Mouse (Mus musculus): ENCODE measurements around the gene Taf5l. TPM values are rescaled to one million over a fixed set of nuclear protein-coding genes. Genes with fewer than 3 reads are reported as not detected.
A peak's percentile ranks its signal among the peaks of the same experiment; 100 is the strongest.
"Not testable (repeated sequence)": the region's sequence is repeated elsewhere in the genome, so short reads cannot be mapped to it uniquely, and the experiment has no call there.

Gene Taf5l
- polyA plus RNA-seq, 1 experiment from 2014 or later, result 41.6 TPM

GRCm38 (mm10) chr8:124039351-124039750 is 18.2 kb upstream of the Taf5l start:
- DNase-seq (ENCODE audit: low spot score), result no peak
- no peak overlapping the region for H3K4me3 ChIP-seq
- H3K27ac ChIP-seq (replicated peaks), result no peak overlapping the region
- peaks cover 95% of the 10 kb centered on the region for H3K36me3 ChIP-seq
- no peaks in the 10 kb centered on the region for H3K9me3 ChIP-seq (replicated peaks)
- H3K4me1 ChIP-seq, result no peaks in the 10 kb centered on the region
- no peaks in the 10 kb centered on the region for H3K27me3 ChIP-seq (ENCODE audit: low read depth, poor library complexity, severe bottlenecking)
- WGBS, result 82% methylated on average over 4 of the region's 4 CpGs

GRCm38 (mm10) chr8:124038121-124038520 is 16.9 kb upstream of the Taf5l start:
- H3K9me3 ChIP-seq (replicated peaks), result no peaks in the 10 kb centered on the region
- H3K27ac ChIP-seq (replicated peaks), result no peak overlapping the region
- DNase-seq (ENCODE audit: low spot score), result no peak
- peaks cover 95% of the 10 kb centered on the region for H3K36me3 ChIP-seq
- 94% methylated on average over 7 of the region's 7 CpGs for WGBS
- no peak overlapping the region for H3K4me3 ChIP-seq
- H3K27me3 ChIP-seq (ENCODE audit: low read depth, poor library complexity, severe bottlenecking), result no peaks in the 10 kb centered on the region
- H3K4me1 ChIP-seq, result no peaks in the 10 kb centered on the region

- Histone ChIP-seq H3K4me3 (no peak overlapping the region), H3K9me3 (replicated peaks) (no peaks in the 10 kb centered on the region), H3K4me1 (no peaks in the 10 kb centered on the region), H3K36me3 (peaks cover 92% of the 10 kb centered on the region), H3K27ac (replicated peaks) (no peak overlapping the region), H3K27me3 (ENCODE audit: low read depth, poor library complexity, severe bottlenecking) (no peaks in the 10 kb centered on the region)
- no peak for DNase-seq (ENCODE audit: low spot score)
- WGBS, result 79% methylated on average over 5 of the region's 5 CpGs
These were observed 12.2 kb upstream of the Taf5l start for GRCm38 (mm10) chr8:124033400-124033799.

- H3K9me3 ChIP-seq (replicated peaks), result no peaks in the 10 kb centered on the region
- WGBS, result 91% methylated on average over 6 of the region's 6 CpGs
- no peaks in the 10 kb centered on the region for H3K27me3 ChIP-seq (ENCODE audit: low read depth, poor library complexity, severe bottlenecking)
- no peak for DNase-seq (ENCODE audit: low spot score)
- no peak overlapping the region for H3K27ac ChIP-seq (replicated peaks)
- H3K4me1 ChIP-seq, result no peaks in the 10 kb centered on the region; the same call in 1 of the 2 replicates
- no peak overlapping the region for H3K4me3 ChIP-seq
- H3K36me3 ChIP-seq, result peaks cover 96% of the 10 kb centered on the region
These were observed 6.6 kb upstream of the Taf5l start for GRCm38 (mm10) chr8:124027831-124028230.

GRCm38 (mm10) chr8:124026265-124026664 is 5.1 kb upstream of the Taf5l start:
- DNase-seq (ENCODE audit: low spot score); H3K27ac ChIP-seq (replicated peaks); H3K27me3 ChIP-seq (ENCODE audit: low read depth, poor library complexity, severe bottlenecking); H3K4me3 ChIP-seq; H3K9me3 ChIP-seq (replicated peaks): not testable (repeated sequence)
- Histone ChIP-seq H3K4me1 (peaks cover 11% of the 10 kb centered on the region), H3K36me3 (peaks cover 86% of the 10 kb centered on the region)
- 80% methylated on average over 2 of the region's 2 CpGs for WGBS

- WGBS, result 4% methylated on average over 69 of the region's 87 CpGs
- DNase-seq (ENCODE audit: low spot score), result no peak
- no peaks in the 10 kb centered on the region for H3K27me3 ChIP-seq (ENCODE audit: low read depth, poor library complexity, severe bottlenecking)
These were observed 559 bp downstream of the Taf5l start for GRCm38 (mm10) chr8:124020439-124021236.

GRCm38 (mm10) chr8:124019782-124020181 is 1.4 kb downstream of the Taf5l start:
- peaks cover 37% of the 10 kb centered on the region for H3K4me1 ChIP-seq
- peak overlapping the region; percentile 85 for H3K4me3 ChIP-seq
- DNase-seq (ENCODE audit: low spot score), result peak; percentile 16
- H3K27me3 ChIP-seq (ENCODE audit: low read depth, poor library complexity, severe bottlenecking), result no peaks in the 10 kb centered on the region
- 44% methylated on average over 13 of the region's 13 CpGs for WGBS
- peak overlapping the region; percentile 38; the same call in 1 of the 2 replicates for H3K27ac ChIP-seq (replicated peaks)
- H3K9me3 ChIP-seq (replicated peaks), result no peaks in the 10 kb centered on the region
- H3K36me3 ChIP-seq, result peaks cover 21% of the 10 kb centered on the region

More at GRCm38 (mm10) chr8:124020439-124021236, 559 bp downstream of the Taf5l start:
- peak overlapping the region; percentile 98 for H3K27ac ChIP-seq (replicated peaks)
- no peaks in the 10 kb centered on the region for H3K9me3 ChIP-seq (replicated peaks)
- H3K4me3 ChIP-seq, result peak overlapping the region; percentile 85
- peaks cover 37% of the 10 kb centered on the region for H3K4me1 ChIP-seq
- peaks cover 29% of the 10 kb centered on the region for H3K36me3 ChIP-seq

GRCm38 (mm10) chr8:124014751-124015150 is 6.4 kb downstream of the Taf5l start:
- H3K27ac ChIP-seq (replicated peaks), result no peak overlapping the region
- H3K4me3 ChIP-seq, result no peak overlapping the region
- no peaks in the 10 kb centered on the region for H3K9me3 ChIP-seq (replicated peaks)
- no peak for DNase-seq (ENCODE audit: low spot score)
- peaks cover 16% of the 10 kb centered on the region for H3K4me1 ChIP-seq
- 92% methylated on average over 3 of the region's 3 CpGs for WGBS
- H3K36me3 ChIP-seq, result peaks cover 8% of the 10 kb centered on the region; the same call in 1 of the 2 replicates
- no peaks in the 10 kb centered on the region for H3K27me3 ChIP-seq (ENCODE audit: low read depth, poor library complexity, severe bottlenecking)

- 96% methylated on average over 7 of the region's 7 CpGs for WGBS
- not testable (repeated sequence) for H3K27me3 ChIP-seq (ENCODE audit: low read depth, poor library complexity, severe bottlenecking)
These were observed 6.9 kb downstream of the Taf5l start for GRCm38 (mm10) chr8:124014299-124014698.

GRCm38 (mm10) chr8:124011989-124012586 is 9.1 kb downstream of the Taf5l start:
- Histone ChIP-seq H3K4me3 (no peak overlapping the region), H3K9me3 (replicated peaks) (no peaks in the 10 kb centered on the region), H3K27me3 (ENCODE audit: low read depth, poor library complexity, severe bottlenecking) (no peaks in the 10 kb centered on the region), H3K4me1 (no peaks in the 10 kb centered on the region), H3K27ac (replicated peaks) (no peak overlapping the region), H3K36me3 (peaks cover 35% of the 10 kb centered on the region)
- WGBS, result 92% methylated on average over 3 of the region's 3 CpGs
- no peak for DNase-seq (ENCODE audit: low spot score)

More at GRCm38 (mm10) chr8:124014299-124014698, 6.9 kb downstream of the Taf5l start:
- not testable (repeated sequence) for H3K9me3 ChIP-seq (replicated peaks); DNase-seq (ENCODE audit: low spot score); H3K27ac ChIP-seq (replicated peaks); H3K4me3 ChIP-seq
- Histone ChIP-seq H3K4me1 (peaks cover 11% of the 10 kb centered on the region), H3K36me3 (peaks cover 13% of the 10 kb centered on the region)

- no peak overlapping the region for H3K4me3 ChIP-seq
- H3K36me3 ChIP-seq, result peaks cover 40% of the 10 kb centered on the region
- H3K4me1 ChIP-seq, result no peaks in the 10 kb centered on the region
- WGBS, result 91% methylated on average over 3 of the region's 3 CpGs
- H3K27ac ChIP-seq (replicated peaks), result no peak overlapping the region
- H3K27me3 ChIP-seq (ENCODE audit: low read depth, poor library complexity, severe bottlenecking), result no peaks in the 10 kb centered on the region
- H3K9me3 ChIP-seq (replicated peaks), result no peaks in the 10 kb centered on the region
- no peak for DNase-seq (ENCODE audit: low spot score)
These were observed 9.6 kb downstream of the Taf5l start for GRCm38 (mm10) chr8:124011580-124011979.

GRCm38 (mm10) chr8:124007829-124008228 is 13.4 kb downstream of the Taf5l start:
- no peaks in the 10 kb centered on the region for H3K27me3 ChIP-seq (ENCODE audit: low read depth, poor library complexity, severe bottlenecking)
- DNase-seq (ENCODE audit: low spot score), result no peak
- H3K4me1 ChIP-seq, result no peaks in the 10 kb centered on the region
- no peak overlapping the region for H3K4me3 ChIP-seq
- no peak overlapping the region for H3K27ac ChIP-seq (replicated peaks)
- H3K9me3 ChIP-seq (replicated peaks), result no peaks in the 10 kb centered on the region
- peaks cover 78% of the 10 kb centered on the region for H3K36me3 ChIP-seq
- 92% methylated on average over 6 of the region's 6 CpGs for WGBS

GRCm38 (mm10) chr8:124002546-124003108 is 18.6 kb downstream of the Taf5l start:
- H3K4me1 ChIP-seq, result no peaks in the 10 kb centered on the region
- no peak for DNase-seq (ENCODE audit: low spot score)
- peaks cover 99% of the 10 kb centered on the region for H3K36me3 ChIP-seq
- no peak overlapping the region for H3K4me3 ChIP-seq
- no peaks in the 10 kb centered on the region for H3K9me3 ChIP-seq (replicated peaks)
- WGBS, result 97% methylated on average over 10 of the region's 10 CpGs
- H3K27me3 ChIP-seq (ENCODE audit: low read depth, poor library complexity, severe bottlenecking), result no peaks in the 10 kb centered on the region
- H3K27ac ChIP-seq (replicated peaks), result no peak overlapping the region
